Mouse (Mus musculus): ENCODE data around the gene Cdc34. TPM values are rescaled to one million over a fixed set of nuclear protein-coding genes. Genes with fewer than 3 reads are reported as not detected.

Cdc34 gene
- total and polyA plus RNA-seq, 2 experiments from 2014 or later: 61.9 to 67.9 TPM

DNA sequence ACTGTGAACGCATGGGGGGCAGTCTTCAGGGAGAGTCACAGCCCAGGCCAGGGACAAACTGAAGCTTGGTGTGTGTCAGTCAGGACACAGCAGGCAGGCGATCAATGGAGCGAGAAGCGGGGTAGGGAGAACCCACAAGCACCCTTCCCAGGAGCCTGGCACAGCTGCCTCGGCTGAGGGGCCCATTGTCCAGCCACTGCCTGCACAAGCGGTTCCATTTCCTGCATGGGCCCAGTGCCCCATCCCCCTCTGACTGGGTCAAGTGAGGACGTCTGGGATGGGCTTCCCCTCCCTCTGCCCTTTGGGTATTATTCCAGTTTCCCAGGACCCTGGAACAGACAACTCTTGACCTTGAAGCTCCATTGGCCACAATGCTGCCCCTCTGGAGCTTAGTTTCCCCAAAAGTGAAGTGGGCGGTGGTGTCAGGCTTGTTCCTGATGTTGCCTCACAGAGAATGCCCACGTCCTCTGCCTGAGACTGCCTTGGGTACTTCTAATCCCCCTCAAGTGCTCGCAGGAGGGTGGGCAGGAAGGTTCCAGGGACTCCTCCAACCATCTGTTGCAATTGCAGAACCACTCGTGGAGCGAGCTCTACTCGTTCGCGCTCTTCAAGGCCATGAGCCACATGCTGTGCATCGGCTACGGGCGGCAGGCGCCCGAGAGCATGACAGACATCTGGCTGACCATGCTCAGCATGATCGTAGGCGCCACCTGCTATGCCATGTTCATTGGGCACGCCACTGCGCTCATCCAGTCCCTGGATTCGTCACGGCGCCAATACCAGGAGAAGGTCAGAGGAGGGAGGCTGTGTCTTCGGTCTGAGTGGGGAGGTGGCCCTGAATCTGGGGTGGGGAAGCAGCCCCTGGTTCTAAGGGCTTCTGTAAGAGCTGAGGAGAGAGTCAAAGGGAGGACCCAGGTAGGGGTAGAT is 46.6 kb downstream of the Cdc34 start:
- Histone ChIP-seq H3K4me1 (ENCODE audit: insufficient read depth) (no peaks in the 10 kb centered on the region), H3K4me3 (ENCODE audit: low read depth, low read length) (no peak overlapping the region), H3K27ac (ENCODE audit: low read depth, low read length) (no peak overlapping the region), H3K4me2 (ENCODE audit: low read depth) (no peak overlapping the region), H3K36me3 (ENCODE audit: insufficient read depth) (peaks cover 19% of the 10 kb centered on the region), H3K9me3 (ENCODE audit: low read length) (no peaks in the 10 kb centered on the region), H3K9ac (no peak overlapping the region), H3K27me3 (ENCODE audit: insufficient read depth, low read length) (no peaks in the 10 kb centered on the region)
- DNase-seq (no peak), ATAC-seq (peak; percentile 17; the same call in 1 of the 2 replicates)
- 75% methylated on average over 28 of the region's 28 CpGs for WGBS
- no peak for TF ChIP-seq CTCF (IDR thresholded peaks at IDR 0.05; ENCODE audit: low read depth)

DNA sequence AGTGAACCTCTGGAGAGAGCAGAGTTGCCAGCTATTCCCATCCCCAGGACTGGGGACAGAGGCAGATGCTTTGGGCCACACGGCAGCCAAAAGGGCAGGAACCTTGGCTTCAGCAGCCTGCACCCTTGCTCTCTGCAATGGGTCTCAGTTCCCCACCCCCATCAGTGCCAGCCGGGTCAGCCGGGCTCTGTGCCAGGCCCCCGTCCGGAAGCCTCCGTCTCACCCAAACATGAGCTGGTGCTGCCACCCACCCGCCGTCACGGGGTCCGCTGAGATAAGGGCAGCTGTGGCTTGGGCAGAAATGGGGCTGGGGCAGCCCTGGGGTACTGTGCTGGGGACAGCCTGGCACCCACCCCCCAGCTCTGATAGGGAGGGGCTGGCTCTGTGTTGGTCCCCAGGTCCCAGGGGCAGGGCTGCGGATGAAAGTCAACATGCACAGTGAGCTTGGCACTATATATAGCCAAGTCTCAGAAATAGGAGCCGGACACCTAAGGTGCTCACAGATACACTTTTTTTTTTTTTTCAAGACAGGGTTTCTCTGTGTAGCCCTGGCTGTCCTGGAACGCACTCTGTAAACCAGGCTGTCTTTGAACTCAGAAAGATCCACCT is 47.5 kb downstream of the Cdc34 start:
- Histone ChIP-seq H3K36me3 (ENCODE audit: insufficient read depth) (peaks cover 26% of the 10 kb centered on the region), H3K9ac (no peak overlapping the region), H3K4me1 (ENCODE audit: insufficient read depth) (no peaks in the 10 kb centered on the region), H3K9me3 (ENCODE audit: low read length) (no peaks in the 10 kb centered on the region), H3K4me2 (ENCODE audit: low read depth) (no peak overlapping the region), H3K27me3 (ENCODE audit: insufficient read depth, low read length) (no peaks in the 10 kb centered on the region), H3K27ac (ENCODE audit: low read depth, low read length) (no peak overlapping the region), H3K4me3 (ENCODE audit: low read depth, low read length) (no peak overlapping the region)
- 53% methylated on average over 13 of the region's 13 CpGs for WGBS
- ATAC-seq (no peak), DNase-seq (no peak)
- no peak for TF ChIP-seq CTCF (IDR thresholded peaks at IDR 0.05; ENCODE audit: low read depth)

DNA sequence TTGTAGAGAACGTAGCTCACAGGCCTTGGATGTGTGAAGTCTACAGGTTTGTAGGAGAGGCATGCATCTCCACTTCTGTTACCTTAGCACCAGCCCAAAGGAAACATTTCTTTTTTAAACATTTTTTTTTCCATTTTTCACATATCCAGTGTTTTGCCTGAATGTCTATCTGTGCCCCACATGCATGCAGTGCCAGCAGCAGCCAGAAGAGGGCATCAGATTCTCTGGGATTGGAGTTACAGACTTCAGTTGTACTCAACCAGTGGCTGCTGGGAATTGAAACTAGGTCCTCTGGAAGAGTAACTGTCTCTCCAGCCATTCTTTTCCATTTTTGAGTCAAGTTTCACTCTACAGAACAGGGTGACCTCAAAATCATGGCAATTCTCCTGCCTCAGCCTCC is 50.5 kb downstream of the Cdc34 start:
- Histone ChIP-seq H3K4me2 (ENCODE audit: low read depth) (no peak overlapping the region), H3K27me3 (ENCODE audit: insufficient read depth, low read length) (no peaks in the 10 kb centered on the region), H3K36me3 (ENCODE audit: insufficient read depth) (peaks cover 52% of the 10 kb centered on the region), H3K27ac (ENCODE audit: low read depth, low read length) (no peak overlapping the region), H3K4me1 (ENCODE audit: insufficient read depth) (no peaks in the 10 kb centered on the region), H3K9me3 (ENCODE audit: low read length) (no peaks in the 10 kb centered on the region), H3K4me3 (ENCODE audit: low read depth, low read length) (no peak overlapping the region), H3K9ac (no peak overlapping the region)
- ATAC-seq (no peak), DNase-seq (no peak)
- TF ChIP-seq CTCF (IDR thresholded peaks at IDR 0.05; ENCODE audit: low read depth): peak; percentile 53
- WGBS: 95% methylated on average over 1 of the region's 1 CpGs

DNA sequence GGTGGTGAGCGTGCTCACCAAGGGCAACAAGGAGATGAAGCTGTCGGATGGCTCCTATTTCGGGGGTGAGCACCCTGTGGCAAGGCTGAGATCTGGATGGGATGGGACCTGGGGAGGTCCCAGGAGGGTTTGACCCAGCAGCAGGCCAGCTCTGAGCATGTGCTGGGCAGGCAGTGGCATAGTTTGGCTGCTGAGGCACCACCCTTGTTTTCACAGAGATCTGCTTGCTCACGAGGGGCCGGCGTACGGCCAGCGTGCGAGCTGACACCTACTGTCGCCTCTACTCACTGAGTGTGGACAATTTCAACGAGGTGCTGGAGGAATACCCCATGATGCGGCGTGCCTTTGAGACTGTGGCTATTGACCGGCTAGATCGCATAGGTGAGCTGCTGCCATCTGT is 51.9 kb downstream of the Cdc34 start:
- ATAC-seq: no peak
- no peaks in the 10 kb centered on the region for H3K4me1 ChIP-seq (ENCODE audit: insufficient read depth)
- 94% methylated on average over 15 of the region's 15 CpGs for WGBS
- no peak overlapping the region for H3K4me2 ChIP-seq (ENCODE audit: low read depth)
- no peak overlapping the region for H3K27ac ChIP-seq (ENCODE audit: low read depth, low read length)
- no peak overlapping the region for H3K9ac ChIP-seq
- TF ChIP-seq CTCF (IDR thresholded peaks at IDR 0.05; ENCODE audit: low read depth): no peak
- no peak for DNase-seq
- no peak overlapping the region for H3K4me3 ChIP-seq (ENCODE audit: low read depth, low read length)
- 0 out of 2 replicates have a peak, but pooled peaks cover 5% of the 10 kb centered on the region for H3K9me3 ChIP-seq (ENCODE audit: low read length)
- H3K36me3 ChIP-seq (ENCODE audit: insufficient read depth): peaks cover 65% of the 10 kb centered on the region
- no peaks in the 10 kb centered on the region for H3K27me3 ChIP-seq (ENCODE audit: insufficient read depth, low read length)

DNA sequence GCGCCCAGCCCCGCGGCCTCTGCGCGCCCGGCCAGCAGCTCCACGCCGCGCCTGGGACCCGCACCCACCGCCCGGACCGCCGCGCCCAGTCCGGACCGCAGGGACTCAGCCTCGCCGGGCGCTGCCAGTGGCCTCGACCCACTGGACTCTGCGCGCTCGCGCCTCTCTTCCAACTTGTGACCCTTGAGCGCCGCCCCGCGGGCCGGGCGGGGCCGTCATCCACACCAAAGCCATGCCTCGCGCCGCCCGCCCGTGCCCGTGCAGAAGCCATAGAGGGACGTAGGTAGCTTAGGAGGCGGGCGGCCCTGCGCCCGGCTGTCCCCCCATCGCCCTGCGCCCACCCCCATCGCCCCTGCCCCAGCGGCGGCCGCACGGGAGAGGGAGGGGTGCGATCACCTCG is 53.4 kb downstream of the Cdc34 start:
- no peak for DNase-seq

DNA sequence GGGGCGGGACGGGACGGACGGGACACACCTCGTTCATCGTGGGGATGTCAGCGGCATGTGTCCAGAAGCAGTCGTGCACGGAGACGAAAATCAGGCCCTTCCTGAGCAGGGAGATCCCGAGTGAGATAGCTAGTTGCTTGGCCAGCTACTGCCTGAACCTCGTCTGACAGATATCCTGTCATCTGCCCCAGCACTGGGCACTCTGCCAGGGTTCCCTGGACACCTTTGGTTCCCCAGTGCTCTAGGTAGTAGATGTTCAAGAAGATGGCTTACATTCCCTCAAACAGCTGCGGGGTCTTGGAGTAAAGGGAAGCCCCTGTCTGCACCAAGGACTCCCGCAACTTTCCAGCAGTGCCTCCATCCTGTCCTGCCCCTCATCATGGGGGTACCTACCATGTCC is 54.7 kb downstream of the Cdc34 start:
- H3K9me3 ChIP-seq (ENCODE audit: low read length): peaks cover 13% of the 10 kb centered on the region; the same call in 1 of the 2 replicates
- TF ChIP-seq CTCF (IDR thresholded peaks at IDR 0.05; ENCODE audit: low read depth): no peak
- H3K4me3 ChIP-seq (ENCODE audit: low read depth, low read length): no peak overlapping the region
- ATAC-seq: no peak
- H3K9ac ChIP-seq: no peak overlapping the region
- WGBS: 93% methylated on average over 14 of the region's 14 CpGs
- H3K36me3 ChIP-seq (ENCODE audit: insufficient read depth): peaks cover 91% of the 10 kb centered on the region
- no peak overlapping the region for H3K4me2 ChIP-seq (ENCODE audit: low read depth)
- no peak overlapping the region for H3K27ac ChIP-seq (ENCODE audit: low read depth, low read length)
- DNase-seq: no peak
- no peaks in the 10 kb centered on the region for H3K27me3 ChIP-seq (ENCODE audit: insufficient read depth, low read length)
- no peaks in the 10 kb centered on the region for H3K4me1 ChIP-seq (ENCODE audit: insufficient read depth)

More for the DNA sequence above, 53.4 kb downstream of the Cdc34 start:
- Histone ChIP-seq H3K27me3 (ENCODE audit: insufficient read depth, low read length) (no peaks in the 10 kb centered on the region), H3K4me1 (ENCODE audit: insufficient read depth) (no peaks in the 10 kb centered on the region), H3K9ac (no peak overlapping the region), H3K4me2 (ENCODE audit: low read depth) (no peak overlapping the region), H3K27ac (ENCODE audit: low read depth, low read length) (no peak overlapping the region), H3K36me3 (ENCODE audit: insufficient read depth) (peaks cover 81% of the 10 kb centered on the region), H3K4me3 (ENCODE audit: low read depth, low read length) (no peak overlapping the region), H3K9me3 (ENCODE audit: low read length) (peaks cover 13% of the 10 kb centered on the region; the same call in 1 of the 2 replicates)
- ATAC-seq: no peak
- WGBS: 41% methylated on average over 42 of the region's 52 CpGs
- TF ChIP-seq CTCF (IDR thresholded peaks at IDR 0.05; ENCODE audit: low read depth): no peak

Other genes with a start within 250 kb of the Cdc34 start
- gene Vmn2r83, start 213.5 kb upstream of the Cdc34 start, total RNA-seq (2014; rRNA removed): not detected in 2 replicates
- not detected in 2 replicates for gene Vmn2r83, start 213.5 kb upstream of the Cdc34 start, polyA plus RNA-seq (2015; fragmentation: Nextera tagmentation; extraction: Ambion mirVana)
- gene Plpp2, start 148.4 kb upstream of the Cdc34 start, total RNA-seq (2014; rRNA removed): 18.5 and 24.1 TPM in 2 replicates
- gene Plpp2, start 148.4 kb upstream of the Cdc34 start, polyA plus RNA-seq (2015; fragmentation: Nextera tagmentation; extraction: Ambion mirVana): 11.0 and 13.1 TPM in 2 replicates
- gene Mier2, start 127.0 kb upstream of the Cdc34 start, total RNA-seq (2014; rRNA removed): 70.0 and 73.0 TPM in 2 replicates
- 37.5 and 38.6 TPM in 2 replicates for gene Mier2, start 127.0 kb upstream of the Cdc34 start, polyA plus RNA-seq (2015; fragmentation: Nextera tagmentation; extraction: Ambion mirVana)
- not detected in 2 replicates for gene Theg, start 94.9 kb upstream of the Cdc34 start, total RNA-seq (2014; rRNA removed)
- not detected in 2 replicates for gene Theg, start 94.9 kb upstream of the Cdc34 start, polyA plus RNA-seq (2015; fragmentation: Nextera tagmentation; extraction: Ambion mirVana)
- gene C2cd4c, start 68.2 kb upstream of the Cdc34 start, total RNA-seq (2014; rRNA removed): 22.2 and 26.7 TPM in 2 replicates
- gene C2cd4c, start 68.2 kb upstream of the Cdc34 start, polyA plus RNA-seq (2015; fragmentation: Nextera tagmentation; extraction: Ambion mirVana): 0.65 and 0.69 TPM in 2 replicates
- gene Shc2, start 44.3 kb upstream of the Cdc34 start, total RNA-seq (2014; rRNA removed): 45.3 and 54.7 TPM in 2 replicates
- 11.3 and 16.9 TPM in 2 replicates for gene Shc2, start 44.3 kb upstream of the Cdc34 start, polyA plus RNA-seq (2015; fragmentation: Nextera tagmentation; extraction: Ambion mirVana)
- 0.38 and 0.52 TPM in 2 replicates for gene Odf3l2, start 36.5 kb upstream of the Cdc34 start, total RNA-seq (2014; rRNA removed)
- 0.44 and 0.81 TPM in 2 replicates for gene Odf3l2, start 36.5 kb upstream of the Cdc34 start, polyA plus RNA-seq (2015; fragmentation: Nextera tagmentation; extraction: Ambion mirVana)
- gene Madcam1, start 17.6 kb upstream of the Cdc34 start, total RNA-seq (2014; rRNA removed): 0.38 and 0.95 TPM in 2 replicates
- gene Madcam1, start 17.6 kb upstream of the Cdc34 start, polyA plus RNA-seq (2015; fragmentation: Nextera tagmentation; extraction: Ambion mirVana): 0.67 and 0.70 TPM in 2 replicates
- 64.2 and 91.5 TPM in 2 replicates for gene Tpgs1, start 12.8 kb upstream of the Cdc34 start, total RNA-seq (2014; rRNA removed)
- 128 and 148 TPM in 2 replicates for gene Tpgs1, start 12.8 kb upstream of the Cdc34 start, polyA plus RNA-seq (2015; fragmentation: Nextera tagmentation; extraction: Ambion mirVana)
- gene Gzmm, start 6.8 kb downstream of the Cdc34 start, total RNA-seq (2014; rRNA removed): 2.5 and 3.3 TPM in 2 replicates
- gene Gzmm, start 6.8 kb downstream of the Cdc34 start, polyA plus RNA-seq (2015; fragmentation: Nextera tagmentation; extraction: Ambion mirVana): 1.1 and 1.3 TPM in 2 replicates
- 960 and 1,112 TPM in 2 replicates for gene Bsg, start 22.3 kb downstream of the Cdc34 start, total RNA-seq (2014; rRNA removed)
- gene Bsg, start 22.3 kb downstream of the Cdc34 start, polyA plus RNA-seq (2015; fragmentation: Nextera tagmentation; extraction: Ambion mirVana): 1,015 and 1,046 TPM in 2 replicates
- gene Hcn2, start 34.4 kb downstream of the Cdc34 start, total RNA-seq (2014; rRNA removed): 28.0 and 34.5 TPM in 2 replicates
- 3.6 and 4.7 TPM in 2 replicates for gene Hcn2, start 34.4 kb downstream of the Cdc34 start, polyA plus RNA-seq (2015; fragmentation: Nextera tagmentation; extraction: Ambion mirVana)
- gene Polrmt, start 64.4 kb downstream of the Cdc34 start, total RNA-seq (2014; rRNA removed): 27.8 and 34.9 TPM in 2 replicates
- 27.3 and 30.2 TPM in 2 replicates for gene Polrmt, start 64.4 kb downstream of the Cdc34 start, polyA plus RNA-seq (2015; fragmentation: Nextera tagmentation; extraction: Ambion mirVana)
- gene Fgf22, start 72.9 kb downstream of the Cdc34 start, total RNA-seq (2014; rRNA removed): 0.62 and 1.0 TPM in 2 replicates
- gene Fgf22, start 72.9 kb downstream of the Cdc34 start, polyA plus RNA-seq (2015; fragmentation: Nextera tagmentation; extraction: Ambion mirVana): 0.99 and 1.7 TPM in 2 replicates
- 54.1 and 88.3 TPM in 2 replicates for gene Rnf126, start 84.8 kb downstream of the Cdc34 start, total RNA-seq (2014; rRNA removed)
- 131 and 143 TPM in 2 replicates for gene Rnf126, start 84.8 kb downstream of the Cdc34 start, polyA plus RNA-seq (2015; fragmentation: Nextera tagmentation; extraction: Ambion mirVana)
- gene Fstl3, start 95.1 kb downstream of the Cdc34 start, total RNA-seq (2014; rRNA removed): 2.1 and 4.5 TPM in 2 replicates
- gene Fstl3, start 95.1 kb downstream of the Cdc34 start, polyA plus RNA-seq (2015; fragmentation: Nextera tagmentation; extraction: Ambion mirVana): 1.7 and 2.8 TPM in 2 replicates
- 0.31 TPM in 1 of 2 replicates, not detected in the other for gene Prss57, start 108.8 kb downstream of the Cdc34 start, total RNA-seq (2014; rRNA removed)
- gene Prss57, start 108.8 kb downstream of the Cdc34 start, polyA plus RNA-seq (2015; fragmentation: Nextera tagmentation; extraction: Ambion mirVana): 0.35 and 0.67 TPM in 2 replicates
- gene Palm, start 111.4 kb downstream of the Cdc34 start, total RNA-seq (2014; rRNA removed): 154 and 178 TPM in 2 replicates
- gene Palm, start 111.4 kb downstream of the Cdc34 start, polyA plus RNA-seq (2015; fragmentation: Nextera tagmentation; extraction: Ambion mirVana): 351 and 365 TPM in 2 replicates
- gene Misp, start 138.8 kb downstream of the Cdc34 start, total RNA-seq (2014; rRNA removed): 0.24 and 0.77 TPM in 2 replicates
- gene Misp, start 138.8 kb downstream of the Cdc34 start, polyA plus RNA-seq (2015; fragmentation: Nextera tagmentation; extraction: Ambion mirVana): 0.09 and 0.41 TPM in 2 replicates
- gene Ptbp1, start 172.2 kb downstream of the Cdc34 start, total RNA-seq (2014; rRNA removed): 92.9 and 97.3 TPM in 2 replicates
- 53.7 and 55.7 TPM in 2 replicates for gene Ptbp1, start 172.2 kb downstream of the Cdc34 start, polyA plus RNA-seq (2015; fragmentation: Nextera tagmentation; extraction: Ambion mirVana)
- 4.9 and 7.8 TPM in 2 replicates for gene Prtn3, start 192.3 kb downstream of the Cdc34 start, total RNA-seq (2014; rRNA removed)
- 14.9 and 15.4 TPM in 2 replicates for gene Prtn3, start 192.3 kb downstream of the Cdc34 start, polyA plus RNA-seq (2015; fragmentation: Nextera tagmentation; extraction: Ambion mirVana)
- gene Plppr3, start 192.4 kb downstream of the Cdc34 start, total RNA-seq (2014; rRNA removed): 427 and 473 TPM in 2 replicates
- gene Plppr3, start 192.4 kb downstream of the Cdc34 start, polyA plus RNA-seq (2015; fragmentation: Nextera tagmentation; extraction: Ambion mirVana): 309 and 328 TPM in 2 replicates
- gene Elane, start 204.1 kb downstream of the Cdc34 start, total RNA-seq (2014; rRNA removed): not detected in 2 replicates
- gene Elane, start 204.1 kb downstream of the Cdc34 start, polyA plus RNA-seq (2015; fragmentation: Nextera tagmentation; extraction: Ambion mirVana): 0.15 TPM in 1 of 2 replicates, not detected in the other
- not detected in 2 replicates for gene Cfd, start 208.7 kb downstream of the Cdc34 start, total RNA-seq (2014; rRNA removed)
- gene Cfd, start 208.7 kb downstream of the Cdc34 start, polyA plus RNA-seq (2015; fragmentation: Nextera tagmentation; extraction: Ambion mirVana): not detected in 2 replicates
- 47.0 and 60.9 TPM in 2 replicates for gene Med16, start 226.7 kb downstream of the Cdc34 start, total RNA-seq (2014; rRNA removed)
- 46.1 and 56.0 TPM in 2 replicates for gene Med16, start 226.7 kb downstream of the Cdc34 start, polyA plus RNA-seq (2015; fragmentation: Nextera tagmentation; extraction: Ambion mirVana)
- not detected in 2 replicates for gene Gm26602, start 228.7 kb downstream of the Cdc34 start, total RNA-seq (2014; rRNA removed)
- 34.4 and 39.2 TPM in 2 replicates for gene Gm26602, start 228.7 kb downstream of the Cdc34 start, polyA plus RNA-seq (2015; fragmentation: Nextera tagmentation; extraction: Ambion mirVana)
- gene Kiss1r, start 234.8 kb downstream of the Cdc34 start, total RNA-seq (2014; rRNA removed): 4.2 and 5.4 TPM in 2 replicates
- 3.4 and 3.6 TPM in 2 replicates for gene Kiss1r, start 234.8 kb downstream of the Cdc34 start, polyA plus RNA-seq (2015; fragmentation: Nextera tagmentation; extraction: Ambion mirVana)
- gene R3hdm4, start 239.0 kb downstream of the Cdc34 start, total RNA-seq (2014; rRNA removed): 117 and 129 TPM in 2 replicates
- 282 and 333 TPM in 2 replicates for gene R3hdm4, start 239.0 kb downstream of the Cdc34 start, polyA plus RNA-seq (2015; fragmentation: Nextera tagmentation; extraction: Ambion mirVana)
- 7.1 and 7.9 TPM in 2 replicates for gene Arid3a, start 244.8 kb downstream of the Cdc34 start, total RNA-seq (2014; rRNA removed)
- gene Arid3a, start 244.8 kb downstream of the Cdc34 start, polyA plus RNA-seq (2015; fragmentation: Nextera tagmentation; extraction: Ambion mirVana): 1.0 and 2.1 TPM in 2 replicates